Mouse (Mus musculus): ENCODE results near the gene Prr5. TPM values are rescaled to one million over a fixed set of nuclear protein-coding genes. Genes with fewer than 3 reads are reported as not detected.

The Prr5 gene
- polyA plus RNA-seq, 2 experiments, result 3.0 to 5.2 TPM

- Histone ChIP-seq H3K4me3 (ENCODE audit: insufficient read depth in 1 of 2, low read depth in 2 of 2, low read length in 2 of 2) (no peak overlapping the region), H3K27me3 (ENCODE audit: control insufficient read depth, insufficient read depth, low read length) (no peaks in the 10 kb centered on the region), H3K36me3 (replicated peaks; ENCODE audit: control insufficient read depth, insufficient read depth, low read depth) (no peaks in the 10 kb centered on the region), H3K4me2 (ENCODE audit: low read depth) (no peak overlapping the region), H3K4me1 (replicated peaks; ENCODE audit: control insufficient read depth in 2 of 2, insufficient read depth in 2 of 2, low read length in 1 of 2) (no peaks in the 10 kb centered on the region), H3K9me3 (ENCODE audit: control insufficient read depth, low read length) (no peaks in the 10 kb centered on the region), H3K27ac (no peak overlapping the region), H3K9ac (replicated peaks) (no peak overlapping the region)
- TF ChIP-seq EP300 (IDR thresholded peaks at IDR 0.05; ENCODE audit: low read depth) (no peak), CTCF (IDR thresholded peaks at IDR 0.05; ENCODE audit: low read depth) (no peak)
- WGBS (ENCODE audit: insufficient replicate concordance), result 69% methylated on average over 6 of the region's 6 CpGs
- ATAC-seq (ENCODE audit: insufficient read depth) (no peak), DNase-seq (ENCODE audit: low read depth in 3 of 3, low spot score in 3 of 3) (no peak)
These were observed 19.9 kb downstream of the Prr5 start for GRCm38 (mm10) chr15:84689356-84689755.

- H3K9me3 ChIP-seq (ENCODE audit: control insufficient read depth, low read length), result no peaks in the 10 kb centered on the region
- H3K4me3 ChIP-seq (ENCODE audit: insufficient read depth in 1 of 2, low read depth in 2 of 2, low read length in 2 of 2), result no peak overlapping the region
- H3K4me1 ChIP-seq (replicated peaks; ENCODE audit: control insufficient read depth in 2 of 2, insufficient read depth in 2 of 2, low read length in 1 of 2), result no peaks in the 10 kb centered on the region
- DNase-seq (ENCODE audit: low read depth in 3 of 3, low spot score in 3 of 3), result no peak
- TF ChIP-seq EP300 (IDR thresholded peaks at IDR 0.05; ENCODE audit: low read depth) (no peak), CTCF (IDR thresholded peaks at IDR 0.05; ENCODE audit: low read depth) (no peak)
- no peak overlapping the region for H3K4me2 ChIP-seq (ENCODE audit: low read depth)
- no peaks in the 10 kb centered on the region for H3K27me3 ChIP-seq (ENCODE audit: control insufficient read depth, insufficient read depth, low read length)
- 79% methylated on average over 6 of the region's 6 CpGs for WGBS (ENCODE audit: insufficient replicate concordance)
- no peaks in the 10 kb centered on the region for H3K36me3 ChIP-seq (replicated peaks; ENCODE audit: control insufficient read depth, insufficient read depth, low read depth)
- no peak for ATAC-seq (ENCODE audit: insufficient read depth)
- H3K27ac ChIP-seq, result no peak overlapping the region
- H3K9ac ChIP-seq (replicated peaks), result no peak overlapping the region
These were observed 22.1 kb downstream of the Prr5 start for GRCm38 (mm10) chr15:84691513-84691912.

GRCm38 (mm10) chr15:84692645-84693044 lies 23.2 kb downstream of the Prr5 start:
- Histone ChIP-seq H3K27ac (no peak overlapping the region), H3K4me1 (replicated peaks; ENCODE audit: control insufficient read depth in 2 of 2, insufficient read depth in 2 of 2, low read length in 1 of 2) (no peaks in the 10 kb centered on the region), H3K4me3 (ENCODE audit: insufficient read depth in 1 of 2, low read depth in 2 of 2, low read length in 2 of 2) (no peak overlapping the region), H3K9ac (replicated peaks) (no peak overlapping the region), H3K4me2 (ENCODE audit: low read depth) (no peak overlapping the region), H3K9me3 (ENCODE audit: control insufficient read depth, low read length) (no peaks in the 10 kb centered on the region), H3K36me3 (replicated peaks; ENCODE audit: control insufficient read depth, insufficient read depth, low read depth) (no peaks in the 10 kb centered on the region), H3K27me3 (ENCODE audit: control insufficient read depth, insufficient read depth, low read length) (no peaks in the 10 kb centered on the region)
- WGBS (ENCODE audit: insufficient replicate concordance), result 60% methylated on average over 7 of the region's 7 CpGs
- ATAC-seq (ENCODE audit: insufficient read depth), result no peak
- TF ChIP-seq CTCF (IDR thresholded peaks at IDR 0.05; ENCODE audit: low read depth), result no peak
- TF ChIP-seq EP300 (IDR thresholded peaks at IDR 0.05; ENCODE audit: low read depth), result no peak
- DNase-seq (ENCODE audit: low read depth in 3 of 3, low spot score in 3 of 3), result no peak

GRCm38 (mm10) chr15:84696021-84696420 lies 26.6 kb downstream of the Prr5 start:
- H3K36me3 ChIP-seq (replicated peaks; ENCODE audit: control insufficient read depth, insufficient read depth, low read depth), result no peaks in the 10 kb centered on the region
- no peak overlapping the region for H3K27ac ChIP-seq
- no peaks in the 10 kb centered on the region for H3K27me3 ChIP-seq (ENCODE audit: control insufficient read depth, insufficient read depth, low read length)
- H3K4me3 ChIP-seq (ENCODE audit: insufficient read depth in 1 of 2, low read depth in 2 of 2, low read length in 2 of 2), result no peak overlapping the region
- no peaks in the 10 kb centered on the region for H3K9me3 ChIP-seq (ENCODE audit: control insufficient read depth, low read length)
- WGBS (ENCODE audit: insufficient replicate concordance), result 64% methylated on average over 4 of the region's 4 CpGs
- no peak for TF ChIP-seq CTCF (IDR thresholded peaks at IDR 0.05; ENCODE audit: low read depth)
- no peak for TF ChIP-seq EP300 (IDR thresholded peaks at IDR 0.05; ENCODE audit: low read depth)
- DNase-seq (ENCODE audit: low read depth in 3 of 3, low spot score in 3 of 3) (no peak), ATAC-seq (ENCODE audit: insufficient read depth) (no peak)
- H3K4me2 ChIP-seq (ENCODE audit: low read depth), result no peak overlapping the region
- no peaks in the 10 kb centered on the region for H3K4me1 ChIP-seq (replicated peaks; ENCODE audit: control insufficient read depth in 2 of 2, insufficient read depth in 2 of 2, low read length in 1 of 2)
- H3K9ac ChIP-seq (replicated peaks), result no peak overlapping the region

- WGBS (ENCODE audit: insufficient replicate concordance), result 67% methylated on average over 11 of the region's 11 CpGs
These were observed 28.2 kb downstream of the Prr5 start for GRCm38 (mm10) chr15:84697611-84698011.

More at GRCm38 (mm10) chr15:84697611-84698011, 28.2 kb downstream of the Prr5 start:
- no peak overlapping the region for H3K4me3 ChIP-seq (ENCODE audit: insufficient read depth in 1 of 2, low read depth in 2 of 2, low read length in 2 of 2)
- ATAC-seq (ENCODE audit: insufficient read depth) (no peak), DNase-seq (ENCODE audit: low read depth in 3 of 3, low spot score in 3 of 3) (no peak)
- no peak overlapping the region for H3K9ac ChIP-seq (replicated peaks)
- H3K27me3 ChIP-seq (ENCODE audit: control insufficient read depth, insufficient read depth, low read length), result no peaks in the 10 kb centered on the region
- H3K27ac ChIP-seq, result no peak overlapping the region
- no peak for TF ChIP-seq EP300 (IDR thresholded peaks at IDR 0.05; ENCODE audit: low read depth)
- TF ChIP-seq CTCF (IDR thresholded peaks at IDR 0.05; ENCODE audit: low read depth), result no peak
- no peaks in the 10 kb centered on the region for H3K9me3 ChIP-seq (ENCODE audit: control insufficient read depth, low read length)
- H3K4me2 ChIP-seq (ENCODE audit: low read depth), result no peak overlapping the region
- H3K4me1 ChIP-seq (replicated peaks; ENCODE audit: control insufficient read depth in 2 of 2, insufficient read depth in 2 of 2, low read length in 1 of 2), result no peaks in the 10 kb centered on the region
- no peaks in the 10 kb centered on the region for H3K36me3 ChIP-seq (replicated peaks; ENCODE audit: control insufficient read depth, insufficient read depth, low read depth)
